Mouse (Mus musculus): ENCODE results near the gene Stac3. TPM values are rescaled to one million over a fixed set of nuclear protein-coding genes. Genes with fewer than 3 reads are reported as not detected.

Stac3 gene
- polyA plus RNA-seq (2016; fragmentation: Nextera tagmentation; extraction: Ambion mirVana): 0.40 and 0.76 TPM in 2 replicates

DNA sequence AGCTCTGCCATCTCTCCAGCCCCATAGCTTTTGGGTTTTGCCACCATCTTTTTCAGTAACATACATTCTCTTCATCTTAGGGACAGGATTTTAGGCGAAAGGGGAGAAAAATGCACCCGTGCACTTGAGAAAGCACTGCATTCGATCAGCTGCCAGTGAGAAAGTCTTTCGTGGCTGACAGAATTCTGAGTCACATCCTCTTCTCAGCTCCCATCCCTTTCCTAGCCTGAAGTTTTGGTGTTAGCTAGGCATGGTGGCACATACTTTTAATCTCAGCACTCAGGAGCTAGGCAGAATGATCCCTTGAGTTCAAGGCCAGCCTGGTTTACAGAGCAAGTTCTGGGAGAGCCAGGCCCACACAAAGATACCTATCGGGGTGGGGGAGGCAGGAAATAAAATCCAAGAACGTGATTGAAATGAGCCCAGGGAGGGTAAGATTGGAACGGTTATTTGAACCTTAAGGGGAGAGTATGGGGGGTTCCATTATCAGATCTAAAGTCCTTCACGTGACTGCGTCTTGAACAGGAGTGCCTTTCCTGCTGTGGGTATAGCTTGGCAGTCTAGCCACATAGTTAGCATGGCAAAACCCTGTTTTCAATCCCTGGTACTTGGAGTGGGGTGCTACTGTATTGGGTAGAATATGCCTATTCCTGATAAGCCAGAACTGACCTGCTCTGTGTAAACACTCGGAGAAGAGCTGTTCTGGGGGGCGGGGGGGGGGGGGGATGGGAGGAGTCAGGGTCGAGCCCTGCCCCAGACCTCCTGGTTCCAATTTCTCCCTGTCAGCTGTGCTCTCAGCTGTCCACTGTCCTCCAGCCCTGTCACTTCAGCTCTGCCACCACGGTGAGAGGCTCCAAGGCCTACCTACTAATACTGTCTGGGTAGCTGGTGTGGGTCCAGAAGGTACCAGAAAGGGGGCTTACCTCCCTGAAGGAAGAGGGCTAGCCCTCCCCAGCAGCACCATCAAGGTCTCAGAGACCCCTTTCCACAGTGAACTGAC is at the start of gene Stac3:
Gene Stac3, plus strand, starts transcription at position 793 of the 1,000 bp plus-strand sequence.
- H3K27ac ChIP-seq: no peak within 1 kb of the TSS
- WGBS: 73% methylated on average over 13 of the region's 13 CpGs
- H3K9me3 ChIP-seq (replicated peaks): no peaks in the 10 kb centered on the region
- peaks cover 54% of the 10 kb centered on the region for H3K36me3 ChIP-seq
- H3K4me1 ChIP-seq: no peaks in the 10 kb centered on the region
- H3K27me3 ChIP-seq (ENCODE audit: low read depth, poor library complexity, severe bottlenecking): peaks cover 1% of the 10 kb centered on the region
- H3K4me3 ChIP-seq: no peak within 1 kb of the TSS
- DNase-seq (ENCODE audit: low spot score): no peak

DNA sequence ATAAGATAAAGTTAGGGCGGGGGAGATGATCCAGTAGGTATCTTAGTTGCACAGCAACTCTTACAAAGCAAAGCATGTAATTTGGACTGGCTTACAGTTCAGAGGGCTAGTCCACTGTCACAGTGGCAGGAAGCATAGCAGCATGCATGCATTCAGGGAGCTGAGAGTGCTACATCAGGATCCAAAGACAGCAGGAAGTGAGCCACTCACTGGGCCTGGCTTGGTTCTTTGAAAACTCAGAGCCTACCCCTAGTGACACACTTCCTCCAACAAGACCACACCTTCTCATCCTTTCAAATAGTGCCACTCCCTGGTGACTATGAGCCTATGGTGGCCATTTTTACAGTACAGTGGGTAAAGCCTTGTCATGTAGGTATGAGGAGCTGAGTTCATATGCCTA is 47.8 kb upstream of the Stac3 start:
- peaks cover 71% of the 10 kb centered on the region for H3K36me3 ChIP-seq
- no peak overlapping the region for H3K27ac ChIP-seq

DNA sequence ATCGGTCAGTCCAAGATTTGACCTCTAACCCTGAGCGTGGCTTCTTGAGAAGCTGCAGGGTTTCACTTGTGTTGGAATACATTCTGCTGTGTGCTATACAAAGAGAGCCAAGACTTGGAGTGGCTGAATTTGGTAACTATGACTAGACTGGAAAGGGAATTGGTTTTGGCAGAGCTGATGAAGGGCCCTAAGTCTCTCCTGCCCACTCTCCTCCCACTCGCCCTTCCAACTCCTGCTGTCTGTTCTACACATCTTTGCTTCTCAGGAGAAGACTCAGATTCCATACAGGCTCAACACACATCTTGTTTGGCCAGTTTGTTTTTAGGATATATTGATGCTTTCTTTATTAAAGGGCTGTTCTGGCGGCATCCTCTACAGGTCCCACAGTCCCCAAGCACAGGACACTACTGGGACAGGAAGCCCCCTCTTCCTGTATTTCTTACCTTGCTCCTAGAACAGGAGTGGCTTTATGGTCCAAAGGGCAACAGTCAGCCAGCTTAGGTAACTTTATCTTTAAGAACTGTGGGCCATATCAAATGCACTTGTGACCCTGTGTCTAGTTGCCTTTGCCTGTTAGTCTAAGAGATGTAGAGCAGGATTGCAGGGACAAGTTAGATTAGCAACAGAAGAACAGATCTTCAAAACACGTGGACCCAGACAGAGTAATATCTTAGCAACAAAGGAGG is 38.9 kb upstream of the Stac3 start:
- DNase-seq (ENCODE audit: low spot score): no peak
- H3K4me3 ChIP-seq: no peak overlapping the region
- no peaks in the 10 kb centered on the region for H3K4me1 ChIP-seq
- peaks cover 92% of the 10 kb centered on the region for H3K36me3 ChIP-seq
- H3K9me3 ChIP-seq (replicated peaks): no peaks in the 10 kb centered on the region
- H3K27ac ChIP-seq: no peak overlapping the region
- 88% methylated on average over 5 of the region's 5 CpGs for WGBS
- H3K27me3 ChIP-seq (ENCODE audit: low read depth, poor library complexity, severe bottlenecking): no peaks in the 10 kb centered on the region

More for the DNA sequence above, 47.8 kb upstream of the Stac3 start:
- WGBS: 98% methylated on average over 1 of the region's 1 CpGs
- Histone ChIP-seq H3K4me3 (no peak overlapping the region), H3K4me1 (no peaks in the 10 kb centered on the region), H3K27me3 (ENCODE audit: low read depth, poor library complexity, severe bottlenecking) (no peaks in the 10 kb centered on the region), H3K9me3 (replicated peaks) (no peaks in the 10 kb centered on the region)
- DNase-seq (ENCODE audit: low spot score): no peak

DNA sequence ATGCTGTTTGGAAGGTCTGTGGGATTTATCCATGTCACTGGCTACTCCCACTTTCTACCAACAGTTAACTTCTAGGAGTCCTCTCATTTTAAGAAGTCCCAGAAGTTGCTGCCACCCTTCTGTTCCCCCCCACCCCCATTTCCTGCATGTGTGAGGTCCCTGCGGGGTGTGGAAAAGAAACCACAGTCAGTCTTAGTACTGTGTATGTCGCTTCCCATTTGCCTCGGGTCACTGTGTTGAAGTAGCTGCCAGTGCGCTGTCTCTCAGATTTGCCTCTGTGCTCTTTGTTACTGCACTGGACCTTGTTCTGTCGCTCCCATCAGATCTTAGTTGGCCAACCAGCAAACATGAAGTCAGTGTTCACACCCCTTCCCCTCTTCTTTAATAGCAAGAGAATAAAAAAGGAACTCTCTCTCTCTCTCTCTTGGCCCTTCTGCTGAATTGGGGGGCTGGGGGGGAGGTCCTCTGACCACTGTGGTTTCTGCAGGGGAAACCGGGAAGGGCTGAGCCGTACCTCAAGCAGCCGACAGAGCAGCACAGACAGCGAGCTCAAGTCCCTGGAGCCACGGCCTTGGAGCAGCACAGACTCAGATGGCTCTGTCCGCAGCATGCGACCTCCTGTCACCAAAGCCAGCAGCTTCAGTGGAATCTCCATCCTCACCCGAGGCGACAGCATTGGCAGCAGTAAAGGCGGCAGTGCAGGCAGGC is 30.1 kb upstream of the Stac3 start:
- Histone ChIP-seq H3K4me1 (peaks cover 13% of the 10 kb centered on the region), H3K4me3 (no peak overlapping the region), H3K27ac (no peak overlapping the region; the same call in 1 of the 2 replicates), H3K9me3 (replicated peaks) (no peaks in the 10 kb centered on the region), H3K36me3 (peaks cover 70% of the 10 kb centered on the region), H3K27me3 (ENCODE audit: low read depth, poor library complexity, severe bottlenecking) (no peaks in the 10 kb centered on the region)
- 71% methylated on average over 15 of the region's 15 CpGs for WGBS
- no peak for DNase-seq (ENCODE audit: low spot score)

DNA sequence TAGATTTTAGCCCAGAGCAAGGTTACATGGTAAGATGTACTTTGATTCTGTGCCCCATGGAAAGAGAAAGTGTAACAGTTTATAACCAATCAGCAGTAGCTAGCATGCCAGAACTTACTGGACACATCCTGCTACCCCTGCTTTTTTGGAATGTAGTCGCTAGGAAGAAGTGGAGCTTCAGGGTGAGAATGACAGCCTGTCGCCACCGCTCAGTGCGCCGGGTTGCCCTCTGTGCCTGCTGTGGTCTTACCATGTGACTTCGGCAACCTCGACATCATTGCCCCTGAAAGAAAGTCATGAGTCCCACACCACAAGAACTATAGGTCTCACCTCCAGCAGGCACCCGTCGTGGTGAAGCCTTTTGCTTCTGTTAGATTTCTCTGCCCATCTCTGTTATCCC is 28.8 kb upstream of the Stac3 start:
- Histone ChIP-seq H3K27me3 (ENCODE audit: low read depth, poor library complexity, severe bottlenecking) (no peaks in the 10 kb centered on the region), H3K4me1 (peaks cover 13% of the 10 kb centered on the region), H3K27ac (no peak overlapping the region), H3K4me3 (no peak overlapping the region), H3K9me3 (replicated peaks) (no peaks in the 10 kb centered on the region), H3K36me3 (peaks cover 74% of the 10 kb centered on the region)
- DNase-seq (ENCODE audit: low spot score): no peak
- 82% methylated on average over 9 of the region's 9 CpGs for WGBS

DNA sequence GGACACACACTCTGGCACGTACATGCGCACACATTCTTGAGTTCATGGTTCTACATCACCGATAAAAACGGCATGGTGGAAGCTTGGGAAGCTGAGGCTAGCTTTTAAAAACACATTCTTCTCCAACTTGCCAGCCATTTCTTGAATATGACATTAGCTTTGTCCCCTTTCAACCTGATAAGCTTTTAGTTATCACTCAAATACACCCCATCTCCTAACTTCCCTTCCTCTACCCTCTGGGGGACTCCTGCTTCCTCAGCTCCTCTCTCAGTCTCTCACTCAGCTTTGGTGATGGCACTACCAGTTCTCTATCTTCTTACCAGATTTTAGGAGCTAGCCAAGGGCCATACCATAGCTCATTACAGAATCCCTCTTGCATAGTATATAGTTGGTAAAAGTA is 26.3 kb upstream of the Stac3 start:
- Histone ChIP-seq H3K4me3 (no peak overlapping the region), H3K27ac (no peak overlapping the region), H3K9me3 (replicated peaks) (no peaks in the 10 kb centered on the region), H3K36me3 (peaks cover 72% of the 10 kb centered on the region), H3K27me3 (ENCODE audit: low read depth, poor library complexity, severe bottlenecking) (no peaks in the 10 kb centered on the region), H3K4me1 (peaks cover 13% of the 10 kb centered on the region)
- WGBS: 97% methylated on average over 4 of the region's 4 CpGs
- DNase-seq (ENCODE audit: low spot score): no peak

DNA sequence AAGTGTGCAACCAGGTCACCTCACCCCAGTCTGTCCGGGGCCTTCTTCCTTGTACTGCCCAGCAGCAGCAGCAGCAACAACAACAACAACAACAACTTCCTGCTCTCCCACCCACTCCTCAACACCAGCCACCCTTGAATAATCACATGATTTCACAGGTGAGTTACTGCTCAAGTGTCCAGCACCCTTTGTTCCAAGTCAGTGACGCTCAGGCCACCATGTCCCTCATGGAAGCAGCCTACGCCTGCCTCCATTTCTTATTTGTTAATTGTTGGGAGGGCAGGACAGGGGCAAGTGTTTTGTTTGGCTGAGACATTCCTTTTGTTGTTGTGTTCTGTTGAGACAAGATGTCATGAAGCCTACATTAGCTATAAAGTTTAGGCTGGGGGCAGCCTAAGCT is 24.9 kb upstream of the Stac3 start:
- Histone ChIP-seq H3K9me3 (replicated peaks) (no peaks in the 10 kb centered on the region), H3K27me3 (ENCODE audit: low read depth, poor library complexity, severe bottlenecking) (no peaks in the 10 kb centered on the region), H3K36me3 (peaks cover 79% of the 10 kb centered on the region), H3K27ac (no peak overlapping the region), H3K4me1 (peaks cover 4% of the 10 kb centered on the region), H3K4me3 (no peak overlapping the region)
- 90% methylated on average over 3 of the region's 3 CpGs for WGBS
- no peak for DNase-seq (ENCODE audit: low spot score)

DNA sequence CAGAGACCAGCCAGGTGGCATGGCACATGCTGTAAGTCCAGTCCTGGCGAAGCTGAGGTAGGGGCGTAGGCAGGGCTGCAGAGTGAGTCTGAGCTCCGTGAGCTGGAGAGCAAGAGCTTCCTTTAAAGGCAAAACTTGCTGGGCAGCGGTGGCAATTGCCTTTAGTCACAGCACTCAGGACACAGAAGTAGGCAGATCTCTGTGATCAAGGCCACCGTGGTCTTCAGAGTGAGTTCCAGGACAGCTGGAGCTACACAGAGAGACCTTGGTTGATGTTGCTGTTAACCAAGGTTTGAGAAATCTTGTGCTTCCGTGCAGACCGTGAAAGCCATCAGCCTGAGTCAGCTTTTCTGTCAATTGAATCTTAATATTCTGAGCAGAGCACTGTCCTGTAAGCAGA is 24.2 kb upstream of the Stac3 start:
- H3K9me3 ChIP-seq (replicated peaks): no peaks in the 10 kb centered on the region
- WGBS: 86% methylated on average over 7 of the region's 7 CpGs
- no peak for DNase-seq (ENCODE audit: low spot score)
- no peaks in the 10 kb centered on the region for H3K27me3 ChIP-seq (ENCODE audit: low read depth, poor library complexity, severe bottlenecking)
- H3K27ac ChIP-seq: no peak overlapping the region
- no peak overlapping the region for H3K4me3 ChIP-seq
- H3K4me1 ChIP-seq: no peaks in the 10 kb centered on the region
- peaks cover 77% of the 10 kb centered on the region for H3K36me3 ChIP-seq

DNA sequence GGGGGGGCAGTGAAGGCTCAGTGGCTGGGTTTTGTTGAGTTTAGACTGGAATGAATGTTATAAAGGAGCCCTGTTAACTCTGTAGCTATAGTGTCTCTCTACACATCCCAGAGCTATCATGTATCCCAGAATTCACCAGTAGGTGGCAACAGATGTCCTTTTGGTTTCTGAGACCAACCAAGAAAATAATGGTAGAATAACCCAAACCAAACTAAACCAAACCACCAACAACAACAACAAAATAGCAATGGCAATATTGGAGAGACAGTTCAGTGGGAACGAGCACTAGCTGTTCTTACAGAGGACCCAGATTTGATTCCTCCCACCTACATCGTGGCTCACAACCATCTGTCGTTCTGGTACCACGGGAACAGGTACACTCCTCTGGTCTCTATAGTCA is 22.4 kb upstream of the Stac3 start:
- Histone ChIP-seq H3K27ac (no peak overlapping the region), H3K36me3 (peaks cover 75% of the 10 kb centered on the region), H3K27me3 (ENCODE audit: low read depth, poor library complexity, severe bottlenecking) (no peaks in the 10 kb centered on the region), H3K9me3 (replicated peaks) (no peaks in the 10 kb centered on the region), H3K4me3 (no peak overlapping the region), H3K4me1 (no peaks in the 10 kb centered on the region)
- WGBS: 94% methylated on average over 4 of the region's 4 CpGs
- no peak for DNase-seq (ENCODE audit: low spot score)

DNA sequence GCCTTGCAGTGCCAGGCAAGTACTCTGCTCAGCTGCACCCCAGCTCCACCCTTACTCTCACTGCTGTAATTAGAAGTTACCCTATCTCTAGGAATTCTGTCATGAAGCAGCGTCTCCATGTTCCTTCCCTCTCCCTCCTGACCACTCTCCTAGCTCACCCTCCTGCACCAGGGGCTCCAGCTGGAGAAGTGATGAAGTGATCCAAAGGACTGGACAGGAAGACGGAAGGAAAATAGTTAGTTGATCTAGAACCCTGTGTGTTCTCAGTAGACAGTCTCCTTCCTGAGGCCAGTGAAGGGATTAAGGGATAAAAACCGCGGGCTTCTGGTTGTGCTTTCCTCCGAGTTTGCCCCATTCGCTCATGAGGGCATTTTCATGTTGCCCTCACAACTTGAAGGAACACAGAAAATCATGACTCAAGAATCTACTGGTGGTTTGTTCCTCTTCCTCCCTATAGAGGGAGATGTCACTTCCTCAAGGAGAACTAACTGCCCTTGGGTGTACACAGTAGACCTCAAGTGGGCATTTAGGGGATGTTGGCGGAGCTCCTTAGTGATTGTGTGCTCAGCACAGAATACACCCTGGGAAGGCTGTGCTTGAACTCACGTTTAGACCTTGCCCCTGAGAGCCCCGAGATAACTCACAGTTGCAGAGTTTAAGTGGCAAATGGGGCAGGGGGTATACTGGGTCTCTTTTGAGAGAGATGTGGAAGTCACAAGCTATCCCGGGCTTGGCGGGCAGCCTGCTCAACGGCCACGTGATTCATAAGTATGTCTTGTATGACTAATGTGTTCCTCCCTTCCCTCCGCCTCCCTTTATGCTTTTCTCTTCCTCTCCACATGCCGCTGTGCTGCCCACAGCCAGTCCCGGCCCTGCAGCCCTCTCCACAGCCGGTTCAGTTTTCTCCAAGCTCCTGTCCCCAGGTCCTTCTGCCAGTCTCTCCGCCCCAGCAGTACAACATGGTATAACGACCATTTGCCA is 20.4 kb upstream of the Stac3 start:
- Histone ChIP-seq H3K36me3 (peaks cover 77% of the 10 kb centered on the region), H3K27me3 (ENCODE audit: low read depth, poor library complexity, severe bottlenecking) (no peaks in the 10 kb centered on the region), H3K4me1 (no peaks in the 10 kb centered on the region), H3K4me3 (no peak overlapping the region), H3K9me3 (replicated peaks) (no peaks in the 10 kb centered on the region), H3K27ac (no peak overlapping the region)
- 86% methylated on average over 19 of the region's 19 CpGs for WGBS
- DNase-seq (ENCODE audit: low spot score): no peak

DNA sequence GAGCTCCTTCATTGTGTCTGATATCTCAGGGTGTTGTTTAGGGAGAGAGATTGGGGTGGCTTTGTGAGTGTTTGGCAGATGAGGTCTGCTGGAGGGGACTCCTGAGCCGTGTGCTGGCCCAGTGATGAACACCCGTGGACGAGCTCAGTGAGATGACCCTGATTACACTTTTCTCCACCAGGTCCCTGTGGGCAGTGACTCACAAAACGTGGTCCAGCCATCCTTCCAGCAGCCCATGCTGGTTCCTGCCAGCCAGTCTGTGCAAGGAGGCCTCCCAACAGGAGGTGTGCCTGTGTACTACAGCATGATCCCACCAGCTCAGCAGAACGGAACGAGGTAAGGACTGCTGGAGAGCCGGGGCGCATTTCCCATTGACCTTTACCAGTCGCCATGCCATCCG is 16.3 kb upstream of the Stac3 start:
- peaks cover 79% of the 10 kb centered on the region for H3K36me3 ChIP-seq
- no peaks in the 10 kb centered on the region for H3K9me3 ChIP-seq (replicated peaks)
- no peaks in the 10 kb centered on the region; the same call in 1 of the 2 replicates for H3K27me3 ChIP-seq (ENCODE audit: low read depth, poor library complexity, severe bottlenecking)
- no peak overlapping the region for H3K27ac ChIP-seq
- no peak for DNase-seq (ENCODE audit: low spot score)
- no peak overlapping the region for H3K4me3 ChIP-seq
- H3K4me1 ChIP-seq: peaks cover 3% of the 10 kb centered on the region
- WGBS: 94% methylated on average over 10 of the region's 10 CpGs

DNA sequence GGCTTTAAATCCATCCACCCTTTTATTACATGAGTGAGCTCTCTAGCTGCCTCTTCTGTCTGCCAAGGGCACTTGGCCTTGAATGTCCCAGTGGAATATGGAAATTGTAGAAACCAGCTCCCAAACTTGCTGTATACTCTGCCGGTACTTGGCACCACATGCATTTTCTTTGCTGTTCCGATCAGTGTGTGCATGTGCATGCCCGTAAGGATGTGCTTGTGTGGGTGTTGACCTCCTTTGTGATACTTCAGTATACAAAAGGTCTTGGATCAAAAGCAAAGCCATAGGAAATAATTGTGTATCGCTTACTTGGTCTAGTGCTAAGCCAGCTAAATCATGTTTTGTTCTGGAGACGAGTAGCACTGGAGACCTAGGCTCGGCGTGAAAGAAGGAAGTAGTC is 12.6 kb upstream of the Stac3 start:
- Histone ChIP-seq H3K36me3 (peaks cover 88% of the 10 kb centered on the region), H3K9me3 (replicated peaks) (no peaks in the 10 kb centered on the region), H3K4me3 (no peak overlapping the region), H3K27me3 (ENCODE audit: low read depth, poor library complexity, severe bottlenecking) (peaks cover 4% of the 10 kb centered on the region; the same call in 1 of the 2 replicates), H3K27ac (no peak overlapping the region), H3K4me1 (peaks cover 7% of the 10 kb centered on the region)
- DNase-seq (ENCODE audit: low spot score): no peak
- WGBS: 91% methylated on average over 7 of the region's 7 CpGs
